Mouse (Mus musculus): ENCODE data around the gene Apba3. TPM values are rescaled to one million over a fixed set of nuclear protein-coding genes. Genes with fewer than 3 reads are reported as not detected.

Gene Apba3
- polyA plus RNA-seq, 1 experiment from 2014 or later: 45.4 TPM

DNA sequence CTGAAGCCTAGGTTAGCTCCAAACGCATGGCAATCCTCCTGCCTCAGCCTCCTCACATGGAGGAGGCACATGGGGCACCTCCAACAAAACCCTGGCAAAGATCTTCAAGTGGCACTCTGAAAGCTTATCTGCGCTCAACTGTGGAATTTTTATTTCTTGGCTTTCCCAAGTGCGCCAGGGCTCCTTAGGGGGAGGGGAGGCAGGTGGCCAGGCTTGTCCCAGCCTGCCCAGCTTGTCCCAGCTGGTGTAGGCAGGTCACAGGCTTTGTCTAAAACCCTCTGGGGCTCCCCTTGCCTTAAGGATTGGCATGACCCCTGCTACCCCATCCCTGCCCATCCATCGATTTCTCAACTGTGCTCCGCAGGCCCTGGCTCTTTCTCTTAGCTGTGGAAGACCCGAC, 17.4 kb downstream of the Apba3 start:
- H3K27me3 ChIP-seq (replicated peaks): peaks cover 82% of the 10 kb centered on the region
- no peak overlapping the region for H3K9ac ChIP-seq
- H3K4me1 ChIP-seq: peaks cover 15% of the 10 kb centered on the region
- WGBS: 50% methylated on average over 6 of the region's 6 CpGs
- ATAC-seq (ENCODE audit: extremely low read depth, insufficient number of reproducible peaks, low FRiP score, low TSS enrichment): no peak
- no peaks in the 10 kb centered on the region for H3K36me3 ChIP-seq
- no peak overlapping the region for H3K4me2 ChIP-seq
- H3K9me3 ChIP-seq: no peaks in the 10 kb centered on the region
- H3K27ac ChIP-seq (replicated peaks): no peak overlapping the region
- H3K4me3 ChIP-seq: no peak overlapping the region

DNA sequence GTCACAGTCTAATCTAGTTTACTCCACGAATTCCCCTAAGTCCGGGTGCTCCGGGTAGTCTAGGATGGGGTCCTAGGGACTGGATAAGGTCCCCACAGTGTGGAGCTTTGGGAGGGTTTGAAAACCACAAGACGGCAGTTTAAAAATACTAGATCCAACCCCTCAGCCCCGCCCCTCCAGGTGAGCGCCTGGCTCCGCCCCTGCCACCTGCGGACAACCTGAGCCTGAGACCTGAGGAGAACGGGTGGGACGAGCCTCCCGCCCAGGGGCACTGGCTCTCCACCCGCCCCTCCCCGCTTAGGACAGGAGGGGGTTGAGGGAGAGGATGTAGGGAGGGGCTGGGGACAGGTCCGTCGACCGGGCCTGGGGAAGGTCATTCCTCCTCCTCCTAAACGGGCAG, 18.0 kb downstream of the Apba3 start:
- H3K9ac ChIP-seq: no peak overlapping the region
- ATAC-seq (ENCODE audit: extremely low read depth, insufficient number of reproducible peaks, low FRiP score, low TSS enrichment): no peak
- 9% methylated on average over 17 of the region's 17 CpGs for WGBS

DNA sequence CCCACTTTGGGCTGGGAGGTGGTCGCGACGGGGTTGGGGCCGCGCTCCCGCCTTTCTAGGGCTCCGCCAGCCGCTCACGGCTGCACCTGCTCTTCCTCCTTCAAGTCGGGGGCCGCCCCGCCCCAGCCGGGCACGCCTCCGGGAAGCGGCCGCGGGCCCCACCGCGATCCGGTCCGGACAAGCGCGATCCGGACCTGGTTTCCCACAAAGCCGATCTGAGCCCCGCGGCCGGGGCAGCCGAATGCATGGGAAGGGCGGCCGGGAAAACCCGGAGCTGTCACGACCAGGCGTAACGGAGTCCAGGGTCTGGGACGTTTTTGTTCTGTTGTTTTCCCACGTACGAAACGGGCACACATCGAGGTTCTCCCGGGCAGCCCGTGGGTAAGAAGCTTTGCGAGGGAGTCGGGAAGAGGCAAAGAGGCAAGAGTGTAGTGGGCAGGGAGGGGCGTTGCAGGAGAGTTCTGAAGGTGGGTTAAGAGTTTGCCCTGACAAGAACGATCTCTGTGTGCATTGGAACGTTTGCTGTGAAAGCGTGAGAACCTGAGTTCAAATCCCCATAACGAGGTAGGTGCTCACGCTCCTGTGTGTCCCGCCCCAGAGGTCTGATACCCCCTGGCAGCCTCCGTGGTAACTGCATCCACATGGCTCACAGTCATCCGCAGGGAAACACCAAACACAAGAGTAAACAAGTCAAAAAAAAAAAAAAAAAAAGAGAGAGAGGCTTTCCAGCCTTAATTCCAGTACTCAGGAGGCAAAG, 19.1 kb downstream of the Apba3 start:
- Histone ChIP-seq H3K36me3 (no peaks in the 10 kb centered on the region), H3K27me3 (replicated peaks) (peaks cover 81% of the 10 kb centered on the region), H3K9me3 (no peaks in the 10 kb centered on the region), H3K27ac (replicated peaks) (no peak overlapping the region), H3K4me1 (peaks cover 17% of the 10 kb centered on the region), H3K4me2 (peak overlapping the region; percentile 77), H3K4me3 (peak overlapping the region; percentile 51), H3K9ac (peak overlapping the region; percentile 76)
- peak; percentile 77 for ATAC-seq (ENCODE audit: extremely low read depth, insufficient number of reproducible peaks, low FRiP score, low TSS enrichment)
- WGBS: 1% methylated on average over 53 of the region's 54 CpGs

More for the DNA sequence above, 18.0 kb downstream of the Apba3 start:
- Histone ChIP-seq H3K27ac (replicated peaks) (no peak overlapping the region), H3K4me1 (peaks cover 13% of the 10 kb centered on the region), H3K4me3 (peak overlapping the region; percentile 51), H3K36me3 (no peaks in the 10 kb centered on the region), H3K9me3 (no peaks in the 10 kb centered on the region), H3K27me3 (replicated peaks) (peaks cover 81% of the 10 kb centered on the region), H3K4me2 (peak overlapping the region; percentile 77)

DNA sequence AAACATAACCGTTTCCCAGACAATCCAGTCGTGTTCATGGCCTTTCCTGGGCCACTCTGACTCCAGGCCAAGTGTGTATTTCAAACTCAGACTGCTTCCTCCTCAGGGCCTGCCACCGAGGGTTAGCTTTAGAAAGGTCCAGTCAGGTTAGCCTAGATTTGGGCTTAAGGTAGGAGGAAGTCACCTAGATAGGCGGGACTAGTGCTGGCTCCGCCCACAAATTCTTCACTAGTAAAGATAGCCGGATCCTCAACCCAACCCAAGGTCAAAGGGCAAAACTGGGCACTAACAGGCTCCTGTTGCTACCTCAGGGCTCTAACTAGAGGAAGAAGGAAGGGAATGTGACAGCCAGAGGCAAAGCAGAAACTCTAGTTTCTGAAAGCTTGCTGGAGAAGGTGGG, 19.8 kb downstream of the Apba3 start:
- H3K36me3 ChIP-seq: no peaks in the 10 kb centered on the region
- H3K4me1 ChIP-seq: peaks cover 23% of the 10 kb centered on the region
- no peak overlapping the region for H3K27ac ChIP-seq (replicated peaks)
- no peak for ATAC-seq (ENCODE audit: extremely low read depth, insufficient number of reproducible peaks, low FRiP score, low TSS enrichment)
- H3K27me3 ChIP-seq (replicated peaks): peaks cover 81% of the 10 kb centered on the region
- H3K9me3 ChIP-seq: no peaks in the 10 kb centered on the region
- no peak overlapping the region for H3K9ac ChIP-seq
- H3K4me3 ChIP-seq: no peak overlapping the region
- no peak overlapping the region; the same call in 1 of the 2 replicates for H3K4me2 ChIP-seq
- WGBS: 42% methylated on average over 6 of the region's 6 CpGs

DNA sequence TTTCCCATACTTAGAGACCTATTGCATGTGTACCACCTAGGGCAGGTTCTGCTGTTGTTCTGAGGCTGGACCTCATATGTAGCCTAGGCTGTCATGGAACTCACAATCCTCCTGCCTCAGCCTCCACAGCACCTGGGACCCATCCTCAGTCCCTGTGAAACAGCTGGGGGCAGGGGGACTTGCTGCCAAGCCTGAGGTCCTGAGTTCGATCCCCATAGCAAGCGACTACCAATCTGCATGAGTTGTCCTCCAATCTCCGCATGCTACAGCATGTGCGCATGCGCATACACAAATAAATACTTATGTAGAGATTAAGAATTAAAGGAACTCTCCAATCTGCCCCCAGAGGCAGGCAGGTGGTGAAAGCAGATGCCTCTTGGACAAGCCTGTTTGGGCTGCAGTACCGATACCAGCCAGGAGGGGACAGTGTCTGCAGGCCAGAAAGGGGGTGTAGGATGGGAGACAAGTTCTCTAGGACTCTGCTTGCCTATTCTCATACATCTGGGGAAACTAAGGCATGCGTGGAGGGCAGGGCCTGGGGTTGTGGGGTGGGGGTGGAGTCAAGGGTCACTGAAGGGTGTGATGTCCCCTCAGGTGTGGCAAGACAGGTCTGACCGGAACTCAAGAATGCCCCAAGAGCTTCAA, 20.9 kb downstream of the Apba3 start:
- ATAC-seq (ENCODE audit: extremely low read depth, insufficient number of reproducible peaks, low FRiP score, low TSS enrichment): no peak
- no peaks in the 10 kb centered on the region for H3K9me3 ChIP-seq
- 52% methylated on average over 8 of the region's 8 CpGs for WGBS
- no peak overlapping the region for H3K9ac ChIP-seq
- peaks cover 74% of the 10 kb centered on the region for H3K27me3 ChIP-seq (replicated peaks)
- no peak overlapping the region for H3K27ac ChIP-seq (replicated peaks)
- H3K4me3 ChIP-seq: no peak overlapping the region
- H3K4me1 ChIP-seq: peaks cover 23% of the 10 kb centered on the region
- no peaks in the 10 kb centered on the region for H3K36me3 ChIP-seq
- no peak overlapping the region for H3K4me2 ChIP-seq

DNA sequence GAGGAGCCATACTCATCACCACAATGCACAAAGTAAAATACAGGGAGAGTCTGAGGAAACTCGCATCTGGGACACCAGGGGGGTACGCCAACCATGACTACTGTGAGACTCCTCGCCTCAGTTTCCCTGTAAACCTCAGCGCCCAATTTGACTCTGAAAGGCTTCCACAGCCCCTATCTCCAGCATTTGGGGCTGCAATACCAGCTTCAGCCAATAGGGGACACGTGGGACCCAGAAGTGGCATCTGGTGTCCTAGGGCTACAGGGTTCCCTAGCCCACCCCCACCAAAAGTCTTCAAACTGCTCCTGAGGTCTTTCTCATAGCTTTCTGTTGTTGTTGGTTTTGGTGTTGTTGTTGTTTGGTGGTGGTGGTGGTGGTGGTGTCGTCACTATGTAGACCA, 21.8 kb downstream of the Apba3 start:
- no peak for ATAC-seq (ENCODE audit: extremely low read depth, insufficient number of reproducible peaks, low FRiP score, low TSS enrichment)
- Histone ChIP-seq H3K9ac (no peak overlapping the region), H3K4me3 (no peak overlapping the region), H3K4me1 (peaks cover 25% of the 10 kb centered on the region), H3K4me2 (no peak overlapping the region), H3K36me3 (no peaks in the 10 kb centered on the region), H3K9me3 (no peaks in the 10 kb centered on the region), H3K27ac (replicated peaks) (no peak overlapping the region), H3K27me3 (replicated peaks) (peaks cover 65% of the 10 kb centered on the region)
- WGBS: 22% methylated on average over 6 of the region's 6 CpGs

DNA sequence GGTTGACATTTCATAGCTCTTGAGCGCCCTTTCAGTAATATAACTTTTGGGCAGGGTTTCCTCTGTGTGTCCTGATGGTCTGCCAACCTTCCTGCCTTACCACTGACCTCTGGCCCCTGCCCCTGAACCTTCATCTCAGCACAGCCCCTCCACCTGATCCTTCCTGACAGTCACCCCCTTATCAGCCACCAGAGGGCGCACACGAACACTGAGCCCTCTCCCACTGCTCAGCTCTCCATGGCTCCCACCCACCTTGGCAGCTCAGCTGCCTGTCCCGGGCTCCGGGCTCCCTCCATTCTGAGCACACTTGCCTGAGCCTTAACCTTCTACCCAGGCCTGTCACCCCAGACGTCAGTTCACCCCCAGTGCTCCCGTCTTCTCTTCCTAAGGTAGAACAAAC, 22.5 kb downstream of the Apba3 start:
- no peak overlapping the region for H3K4me2 ChIP-seq
- H3K4me1 ChIP-seq: peaks cover 32% of the 10 kb centered on the region

DNA sequence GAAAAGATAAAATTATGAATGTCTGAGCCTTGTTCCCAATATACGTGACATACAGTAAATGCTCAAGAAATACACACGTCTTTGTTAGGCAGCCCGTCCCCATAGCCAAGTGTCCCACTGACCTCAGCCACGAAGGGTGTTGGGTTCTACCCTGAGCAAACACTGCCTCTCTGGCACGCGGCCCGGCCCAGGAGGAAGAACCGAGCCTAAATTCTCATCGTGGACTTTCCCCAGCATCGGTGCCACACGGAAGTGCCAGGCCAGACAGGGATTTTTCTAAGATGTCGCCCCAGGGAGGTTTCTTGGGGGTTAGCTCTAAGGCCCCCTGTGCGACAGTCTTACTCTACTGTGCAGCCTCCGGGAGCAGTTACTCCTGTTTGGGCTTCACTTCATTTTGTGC, 23.1 kb downstream of the Apba3 start:
- H3K4me3 ChIP-seq: no peak overlapping the region
- no peak overlapping the region for H3K4me2 ChIP-seq
- peaks cover 53% of the 10 kb centered on the region for H3K27me3 ChIP-seq (replicated peaks)
- no peak for ATAC-seq (ENCODE audit: extremely low read depth, insufficient number of reproducible peaks, low FRiP score, low TSS enrichment)
- H3K4me1 ChIP-seq: peaks cover 37% of the 10 kb centered on the region
- no peaks in the 10 kb centered on the region for H3K36me3 ChIP-seq
- H3K9ac ChIP-seq: no peak overlapping the region
- no peaks in the 10 kb centered on the region for H3K9me3 ChIP-seq
- no peak overlapping the region for H3K27ac ChIP-seq (replicated peaks)
- 56% methylated on average over 14 of the region's 14 CpGs for WGBS

More for the DNA sequence above, 22.5 kb downstream of the Apba3 start:
- no peak for ATAC-seq (ENCODE audit: extremely low read depth, insufficient number of reproducible peaks, low FRiP score, low TSS enrichment)
- WGBS: 2% methylated on average over 7 of the region's 7 CpGs
- peak overlapping the region; percentile 44; the same call in 1 of the 2 replicates for H3K9ac ChIP-seq
- H3K27me3 ChIP-seq (replicated peaks): peaks cover 58% of the 10 kb centered on the region
- H3K9me3 ChIP-seq: no peaks in the 10 kb centered on the region
- H3K27ac ChIP-seq (replicated peaks): no peak overlapping the region
- H3K4me3 ChIP-seq: no peak overlapping the region
- no peaks in the 10 kb centered on the region for H3K36me3 ChIP-seq

DNA sequence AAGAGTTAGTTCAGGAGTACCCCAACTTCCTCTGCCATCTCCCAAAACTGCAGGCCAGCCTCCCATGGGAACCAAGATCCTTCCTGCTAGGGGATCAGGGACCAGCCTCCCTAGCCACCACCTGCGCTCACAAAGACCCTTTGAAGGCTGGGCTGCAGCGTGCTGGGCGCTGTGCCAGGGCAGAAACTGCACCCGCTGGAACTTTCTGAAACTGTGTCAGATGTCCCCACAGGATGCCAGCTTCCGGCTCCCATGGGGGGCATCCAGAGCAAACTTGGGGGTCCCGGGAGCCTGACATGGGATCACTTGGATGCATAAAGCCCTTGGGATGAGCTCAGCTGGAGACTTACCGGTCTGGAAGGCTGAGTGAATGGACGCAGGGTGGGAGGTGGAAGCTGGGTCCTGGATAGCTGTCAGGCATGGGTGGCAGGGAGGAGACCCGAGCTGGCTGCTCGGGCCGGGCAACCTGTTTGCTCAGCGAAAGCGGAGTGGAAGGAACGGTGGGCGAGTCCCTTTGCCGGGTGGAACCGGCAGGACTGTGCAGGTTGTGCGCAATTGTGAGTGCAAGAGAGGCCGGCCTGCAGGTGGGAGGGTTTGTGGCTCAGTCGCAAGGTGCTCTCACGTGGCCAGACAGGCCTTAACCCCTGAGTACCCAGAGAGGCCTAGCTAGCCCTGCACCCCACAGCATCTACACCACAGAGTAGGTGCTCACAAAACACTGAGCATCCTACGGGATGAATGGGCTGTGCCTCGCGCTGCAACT, 24.1 kb downstream of the Apba3 start:
- H3K27me3 ChIP-seq (replicated peaks): peaks cover 45% of the 10 kb centered on the region
- peaks cover 41% of the 10 kb centered on the region for H3K4me1 ChIP-seq
- no peaks in the 10 kb centered on the region for H3K36me3 ChIP-seq
- H3K9me3 ChIP-seq: no peaks in the 10 kb centered on the region
- WGBS: 22% methylated on average over 24 of the region's 24 CpGs
- no peak overlapping the region for H3K27ac ChIP-seq (replicated peaks)
- H3K9ac ChIP-seq: no peak overlapping the region
- no peak for ATAC-seq (ENCODE audit: extremely low read depth, insufficient number of reproducible peaks, low FRiP score, low TSS enrichment)
- H3K4me2 ChIP-seq: no peak overlapping the region
- no peak overlapping the region for H3K4me3 ChIP-seq

DNA sequence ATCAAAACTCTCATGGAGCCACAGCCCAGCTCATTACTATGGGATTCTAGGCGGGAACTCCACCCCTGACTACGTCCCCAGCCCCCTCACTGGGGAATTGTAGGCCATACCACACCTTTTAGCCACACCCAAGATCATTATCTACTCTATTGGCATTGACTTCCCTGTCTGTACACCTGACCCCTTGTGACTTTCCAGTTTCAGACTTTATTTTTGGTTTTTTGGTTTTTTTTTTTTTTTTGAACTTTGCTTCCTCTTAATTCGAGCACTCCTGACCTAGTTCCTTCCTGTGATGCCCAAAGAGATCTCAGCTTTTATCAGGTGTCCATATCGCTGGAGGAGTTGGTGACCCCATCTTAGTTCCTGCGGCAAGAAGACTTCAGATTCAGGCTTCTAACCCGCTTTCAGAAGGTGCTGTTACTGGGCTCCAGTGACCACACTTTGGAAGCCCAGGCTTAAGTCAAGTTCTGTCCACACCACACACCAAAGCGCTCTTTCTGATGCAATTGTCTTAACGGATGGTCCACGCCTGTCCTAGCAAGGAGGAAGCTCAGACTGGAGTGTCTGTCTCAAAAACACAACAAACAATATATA, 24.8 kb downstream of the Apba3 start, which contains the start of gene Tjp3:
Gene Tjp3 (minus strand): TSS at position 71 of the 594 bp plus-strand sequence.
- H3K9ac ChIP-seq: no peak within 1 kb of the TSS
- H3K4me3 ChIP-seq: peak within 1 kb of the TSS; percentile 91; the same call in 1 of the 2 replicates
- H3K36me3 ChIP-seq: peaks cover 2% of the 10 kb centered on the region; the same call in 1 of the 2 replicates
- no peak for ATAC-seq (ENCODE audit: extremely low read depth, insufficient number of reproducible peaks, low FRiP score, low TSS enrichment)
- H3K4me1 ChIP-seq: peaks cover 40% of the 10 kb centered on the region
- 68% methylated on average over 9 of the region's 9 CpGs for WGBS
- H3K9me3 ChIP-seq: no peaks in the 10 kb centered on the region
- H3K27ac ChIP-seq (replicated peaks): no peak within 1 kb of the TSS
- peak within 1 kb of the TSS; percentile 99 for H3K4me2 ChIP-seq
- peaks cover 45% of the 10 kb centered on the region for H3K27me3 ChIP-seq (replicated peaks)
